Comparison of ENCODE assay signal across 17 mouse cellular contexts in genomic region chr4:141145124-141145523, GRCm38 (mm10). TPM values are rescaled to one million over a fixed set of nuclear protein-coding genes. Genes with fewer than 3 reads are reported as not detected.
"Had no signal": no experiment of that assay in that cellular context is flagged by ENCODE, and none has a peak within 500 bp of the region (broad histone marks: within the 10 kb centered on the region; RNA-seq: fewer than 3 reads in every experiment).

No protein-coding gene starts in this region.

RNA-seq across cellular contexts. Expression of gene Spata21, which starts 57.0 kb away (rescaled TPM):
- total RNA-seq: heart, postnatal 10 days; heart, postnatal 14 days; heart, postnatal 25 days; heart, postnatal 36 days; heart, postnatal 4 days; hematopoietic stem cell, adult 5-6 weeks; layer of hippocampus, adult 2 months; layer of hippocampus, postnatal 36 days had no signal
- polyA plus RNA-seq: heart, embryonic 12.5 days; heart, embryonic 13.5 days; heart, embryonic 14.5 days; heart, postnatal 0 days; hindbrain, embryonic 10.5 days; hindbrain, embryonic 12.5 days; intestine, embryonic 15.5 days; intestine, embryonic 16.5 days; large intestine, adult 2 months had no signal
